Mouse (Mus musculus) embryonic facial prominence, embryonic 10.5 days (tissue): ENCODE data around the gene Olfr1415. TPM values are rescaled to one million over a fixed set of nuclear protein-coding genes. Genes with fewer than 3 reads are reported as not detected.

ENCODE experiments used
- DNase-seq: peaks from one replicate; pipeline ENCODE4 v3.0.0-alpha.2; 2017; ENCODE audit warnings: low spot score
- H3K27ac ChIP-seq: fragments of 300-500 bp; sonication (generic); replicated peaks from 2 replicates; pipeline ENCODE4 v1.5.1; 2016; ENCODE audit warnings: mild to moderate bottlenecking
- H3K27me3 ChIP-seq: fragments of 300-500 bp; sonication (generic); replicated peaks from 2 replicates; pipeline ENCODE4 v1.6.1; 2016; ENCODE audit warnings: low read depth, mild to moderate bottlenecking; ENCODE audit not compliant: poor library complexity, severe bottlenecking
- H3K36me3 ChIP-seq: fragments of 300-500 bp; sonication (generic); replicated peaks from 2 replicates; pipeline ENCODE4 v1.6.1; 2016; ENCODE audit warnings: mild to moderate bottlenecking, moderate library complexity
- H3K4me1 ChIP-seq: fragments of 300-500 bp; sonication (generic); 2 replicates; pipeline ENCODE4 v1.6.1; 2016
- H3K4me3 ChIP-seq: fragments of 300-500 bp; sonication (generic); 2 replicates; pipeline ENCODE4 v1.5.1; 2016; ENCODE audit warnings: mild to moderate bottlenecking, moderate library complexity
- H3K9me3 ChIP-seq: fragments of 300-500 bp; sonication (generic); 2 replicates; pipeline ENCODE4 v1.6.1; 2016; ENCODE audit warnings: mild to moderate bottlenecking
- WGBS: fragments of 180-500 bp; shearing (Covaris S2); methylation state at CpG from one replicate; pipeline ENCODE4 v1.1.7; 2016; 5-methylcytosine and 5-hydroxymethylcytosine counted together
- microRNA-seq: library from miRNA; unstranded; fragments of <30 nt; microRNA quantifications from one replicate; pipeline ENCODE4, GENCODE M21; 2017
- polyA plus RNA-seq: library from polyadenylated mRNA; unstranded; fragments of >200 nt; fragmentation: Nextera tagmentation; extraction: Ambion mirVana; gene quantifications from 2 replicates; pipeline ENCODE4 v1.2.1, GENCODE M21; 2016

The Olfr1415 gene
- polyA plus RNA-seq, 1 experiment from 2014 or later, result 0.15 TPM

GRCm38 (mm10) chr1:92458416-92458815 is 37.5 kb downstream of the Olfr1415 start:
- Histone ChIP-seq H3K9me3 (peaks cover 3% of the 10 kb centered on the region; the same call in 1 of the 2 replicates), H3K27ac (no peak overlapping the region), H3K27me3 (no peaks in the 10 kb centered on the region), H3K4me1 (no peaks in the 10 kb centered on the region), H3K4me3 (no peak overlapping the region), H3K36me3 (peaks cover 99% of the 10 kb centered on the region)
- DNase-seq, result no peak
- WGBS, result 89% methylated on average over 6 of the region's 6 CpGs

DNA sequence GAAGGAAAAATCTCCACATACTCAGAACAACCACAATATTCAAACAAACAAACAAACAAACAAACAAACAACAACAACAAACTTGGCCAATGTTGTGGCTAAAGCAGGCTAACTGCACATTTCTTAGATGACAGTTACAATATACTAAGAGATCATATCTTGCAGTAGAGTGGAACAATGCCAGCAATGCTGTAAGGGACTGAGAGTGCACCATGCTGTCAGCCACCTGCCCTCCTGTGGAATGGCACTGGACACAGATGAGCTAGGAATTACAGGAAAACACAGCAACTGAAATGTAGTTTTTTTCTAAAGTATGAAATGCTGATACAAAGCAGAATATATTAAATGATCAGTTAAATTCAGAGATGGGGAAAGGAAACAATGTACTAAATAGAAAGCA is 38.1 kb downstream of the Olfr1415 start:
- no peak overlapping the region for H3K27ac ChIP-seq
- peaks cover 3% of the 10 kb centered on the region; the same call in 1 of the 2 replicates for H3K9me3 ChIP-seq
- peaks cover 99% of the 10 kb centered on the region for H3K36me3 ChIP-seq
- H3K27me3 ChIP-seq, result no peaks in the 10 kb centered on the region
- no peaks in the 10 kb centered on the region for H3K4me1 ChIP-seq
- H3K4me3 ChIP-seq, result no peak overlapping the region
- DNase-seq, result no peak

GRCm38 (mm10) chr1:92453751-92454445 is 42.0 kb downstream of the Olfr1415 start:
- DNase-seq, result no peak
- no peaks in the 10 kb centered on the region for H3K27me3 ChIP-seq
- peaks cover 99% of the 10 kb centered on the region for H3K36me3 ChIP-seq
- no peak overlapping the region for H3K4me3 ChIP-seq
- peaks cover 3% of the 10 kb centered on the region; the same call in 1 of the 2 replicates for H3K9me3 ChIP-seq
- no peak overlapping the region for H3K27ac ChIP-seq
- 79% methylated on average over 8 of the region's 8 CpGs for WGBS
- no peaks in the 10 kb centered on the region for H3K4me1 ChIP-seq

- Histone ChIP-seq H3K36me3 (peaks cover 98% of the 10 kb centered on the region), H3K27ac (no peak overlapping the region), H3K9me3 (no peaks in the 10 kb centered on the region), H3K4me3 (no peak overlapping the region), H3K27me3 (no peaks in the 10 kb centered on the region), H3K4me1 (no peaks in the 10 kb centered on the region)
- 80% methylated on average over 3 of the region's 3 CpGs for WGBS
- DNase-seq, result no peak
These were observed 47.6 kb downstream of the Olfr1415 start for GRCm38 (mm10) chr1:92448293-92448692.

DNA sequence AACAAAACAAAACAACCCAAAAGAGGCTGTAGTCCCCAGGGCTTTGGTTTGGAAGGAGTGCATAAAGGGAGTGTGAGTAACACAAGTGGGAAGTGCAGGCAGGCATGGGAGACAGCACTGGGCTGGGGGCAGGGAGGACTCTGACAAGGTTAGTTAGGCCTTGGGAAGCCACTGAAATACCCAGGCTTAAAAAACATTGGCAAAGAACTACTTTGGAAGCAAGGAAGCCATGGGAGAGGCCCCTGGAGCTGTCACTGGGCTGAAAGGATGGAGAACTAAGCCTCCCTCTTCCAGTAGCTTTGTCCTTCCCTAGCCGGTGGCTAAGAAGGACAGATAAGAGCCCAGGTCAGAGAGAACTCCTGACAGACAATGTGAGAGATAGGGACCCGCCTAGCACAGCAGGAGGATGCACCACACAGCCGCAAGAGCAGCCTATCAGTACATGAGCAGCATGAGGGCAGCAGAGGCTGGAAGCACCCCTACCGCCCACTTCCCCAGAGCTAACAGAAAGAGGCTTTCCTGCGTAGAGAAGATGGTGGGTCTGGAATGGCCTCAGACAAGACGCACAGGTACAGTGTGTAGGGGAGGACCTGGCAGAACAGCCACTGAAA is 54.3 kb downstream of the Olfr1415 start:
- no peaks in the 10 kb centered on the region for H3K27me3 ChIP-seq
- no peaks in the 10 kb centered on the region for H3K9me3 ChIP-seq
- H3K4me1 ChIP-seq, result peaks cover 22% of the 10 kb centered on the region
- DNase-seq, result no peak
- H3K4me3 ChIP-seq, result no peak overlapping the region
- WGBS, result 71% methylated on average over 6 of the region's 6 CpGs
- H3K27ac ChIP-seq, result no peak overlapping the region
- peaks cover 87% of the 10 kb centered on the region for H3K36me3 ChIP-seq

DNA sequence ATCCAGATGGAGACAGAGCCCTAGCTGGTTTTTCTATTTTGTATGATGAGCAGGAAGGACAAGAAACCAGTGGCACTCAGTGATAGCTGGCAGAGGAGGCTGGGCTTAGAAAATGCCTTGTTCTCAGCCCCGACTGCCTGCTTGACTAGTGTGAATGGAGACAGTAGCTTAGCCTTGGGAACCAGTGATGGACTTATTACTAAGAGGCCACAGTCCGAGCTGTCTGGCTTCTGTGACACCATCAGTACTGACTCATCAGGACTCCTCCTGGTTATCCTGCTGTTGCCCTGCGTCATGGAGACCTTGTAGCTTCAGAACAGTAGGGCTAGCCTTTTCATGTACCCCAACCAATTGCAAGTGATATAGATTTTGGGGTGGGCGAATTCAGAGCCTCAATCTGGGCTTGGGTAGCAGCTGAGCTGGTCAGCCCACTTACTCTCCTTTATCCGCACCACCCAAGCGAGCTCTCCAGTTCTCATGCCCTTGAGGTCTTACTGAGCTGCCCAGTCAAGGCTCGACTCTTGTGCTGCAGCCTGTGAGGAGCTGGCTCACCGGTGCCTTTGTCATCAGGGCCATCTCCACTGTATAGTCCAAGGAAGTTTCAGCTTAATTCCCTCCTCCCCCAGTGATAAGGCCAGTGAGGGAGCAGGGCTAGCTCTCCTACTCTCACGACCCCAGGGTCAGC is 55.7 kb downstream of the Olfr1415 start:
- DNase-seq, result no peak
- Histone ChIP-seq H3K27ac (no peak overlapping the region), H3K4me3 (no peak overlapping the region), H3K36me3 (peaks cover 73% of the 10 kb centered on the region), H3K27me3 (no peaks in the 10 kb centered on the region), H3K9me3 (no peaks in the 10 kb centered on the region), H3K4me1 (peaks cover 23% of the 10 kb centered on the region)
- WGBS, result 87% methylated on average over 9 of the region's 9 CpGs

Small RNA genes within 50 kb of the gene (microRNA-seq; reads per million reads assigned to microRNA genes)
- 4.3 reads per million, percentile 10 among the genes with 10 or more reads in this experiment for gene Mir6900

Other genes starting within 250 kb of the Olfr1415 start
- 319 and 321 TPM in 2 replicates for gene Ndufa10, start 22.2 kb downstream of the Olfr1415 start, polyA plus RNA-seq
- not detected in 2 replicates for gene Olfr1416, start 11.0 kb downstream of the Olfr1415 start, polyA plus RNA-seq
- 0.05 TPM in 1 of 2 replicates, not detected in the other for gene Olfr1414, start 22.6 kb upstream of the Olfr1415 start, polyA plus RNA-seq
- gene Olfr1413, start 75.2 kb upstream of the Olfr1415 start, polyA plus RNA-seq, result not detected in 2 replicates
- gene Olfr1412, start 89.7 kb upstream of the Olfr1415 start, polyA plus RNA-seq, result not detected in 2 replicates
- not detected in 2 replicates for gene Olfr1411, start 98.3 kb upstream of the Olfr1415 start, polyA plus RNA-seq
- gene Olfr1410, start 109.7 kb upstream of the Olfr1415 start, polyA plus RNA-seq, result not detected in 2 replicates
- not detected in 2 replicates for gene Olfr12, start 121.7 kb upstream of the Olfr1415 start, polyA plus RNA-seq
- 341 and 342 TPM in 2 replicates for gene Cops9, start 145.9 kb upstream of the Olfr1415 start, polyA plus RNA-seq
- gene Otos, start 152.7 kb upstream of the Olfr1415 start, polyA plus RNA-seq, result 0.05 TPM in 1 of 2 replicates, not detected in the other